Mouse (Mus musculus) gastrocnemius, postnatal 36 days (tissue): Measurements from ENCODE around the gene Elfn2. TPM values are rescaled to one million over a fixed set of nuclear protein-coding genes. Genes with fewer than 3 reads are reported as not detected.

Experiments
- DNase-seq, 2 experiments: peaks; one replicate each; pipeline ENCODE4 v3.0.0; 2022
- intact Hi-C: fragments of 180-260 bp; cut with DNase I; formaldehyde crosslinking; loops from one replicate; pipeline ENCODE4 v1.15.1; 2025
- total RNA-seq, 2 experiments: library from RNA; stranded (reverse); gene quantifications; 2 replicates each; pipeline ENCODE4 v1.2.3; 2021

Gene Elfn2
- total RNA-seq, 2 experiments from 2014 or later, result 0.02 to 0.08 TPM

- no peak for DNase-seq
- intact Hi-C loops, result no loop called here
Observed at GRCm38 (mm10) chr15:78626285-78626684, 92.3 kb downstream of the Elfn2 start.

- no peak for DNase-seq
- intact Hi-C loops, result loop anchor here (5.0 kb wide), 3 partner anchors 117 to 242 kb away; no protein-coding TSS in a partner anchor
Observed at GRCm38 (mm10) chr15:78624961-78625360, 93.6 kb downstream of the Elfn2 start.

- peak; percentile 72 to 80 for DNase-seq
- intact Hi-C loops, result loop anchor here (5.0 kb wide), 3 partner anchors 118 to 243 kb away; no protein-coding TSS in a partner anchor
Observed at GRCm38 (mm10) chr15:78624431-78624950, 94.1 kb downstream of the Elfn2 start.

GRCm38 (mm10) chr15:78623426-78623825, 95.1 kb downstream of the Elfn2 start:
- intact Hi-C loops, result loop anchor here (1.0 to 5.0 kb wide), 5 partner anchors 97 to 244 kb away; no protein-coding TSS in a partner anchor
- peak; percentile 52 to 68 for DNase-seq

Other genes starting within 250 kb of the Elfn2 start
- not detected for gene Il2rb, start 223.5 kb downstream of the Elfn2 start, total RNA-seq
- gene C1qtnf6, start 187.4 kb downstream of the Elfn2 start, total RNA-seq, result 10 to 100 TPM in 1 of 2 experiments, 1 to 10 TPM in 1; 9.4 to 11.2 TPM
- gene Sstr3, start 174.1 kb downstream of the Elfn2 start, total RNA-seq, result not detected
- 1 to 10 TPM in 1 of 2 experiments, under 1 TPM in 1; 0.42 to 1.4 TPM for gene Rac2, start 146.0 kb downstream of the Elfn2 start, total RNA-seq
- 1 to 10 TPM; 2.0 to 2.1 TPM for gene Cyth4, start 121.7 kb downstream of the Elfn2 start, total RNA-seq
- 1 to 10 TPM; 3.3 TPM for gene Mfng, start 54.7 kb upstream of the Elfn2 start, total RNA-seq
- 1 to 10 TPM; 5.6 to 6.6 TPM for gene Card10, start 84.3 kb upstream of the Elfn2 start, total RNA-seq
- 10 to 100 TPM in 1 of 2 experiments, 1 to 10 TPM in 1; 9.4 to 10.7 TPM for gene Cdc42ep1, start 123.9 kb upstream of the Elfn2 start, total RNA-seq
- gene Lgals2, start 136.8 kb upstream of the Elfn2 start, total RNA-seq, result not detected
- gene Gga1, start 158.4 kb upstream of the Elfn2 start, total RNA-seq, result 10 to 100 TPM; 34.1 to 34.9 TPM
- gene Gm49510, start 180.9 kb upstream of the Elfn2 start, total RNA-seq, result not detected
- gene Sh3bp1, start 181.0 kb upstream of the Elfn2 start, total RNA-seq, result 1 to 10 TPM; 2.0 to 2.1 TPM
- gene Pdxp, start 195.1 kb upstream of the Elfn2 start, total RNA-seq, result 1 to 10 TPM; 1.9 to 2.0 TPM
- gene Lgals1, start 208.0 kb upstream of the Elfn2 start, total RNA-seq, result 100 to 1,000 TPM; 188 to 289 TPM
- 10 to 100 TPM; 22.1 to 22.6 TPM for gene Nol12, start 216.2 kb upstream of the Elfn2 start, total RNA-seq
- 10 to 100 TPM; 35.6 to 42.3 TPM for gene Triobp, start 229.0 kb upstream of the Elfn2 start, total RNA-seq